Mouse (Mus musculus): ENCODE measurements around the gene Txndc11. TPM values are rescaled to one million over a fixed set of nuclear protein-coding genes. Genes with fewer than 3 reads are reported as not detected.

Txndc11 gene
- polyA plus RNA-seq, 1 experiment = 28.6 TPM

- H3K27ac ChIP-seq (ENCODE audit: insufficient read depth, low read length) = no peak overlapping the region
- H3K4me3 ChIP-seq (ENCODE audit: extremely low read depth, insufficient read depth, insufficient read length) = no peak overlapping the region
- no peak for DNase-seq (ENCODE audit: low read depth in 1 of 2, low spot score in 2 of 2)
- TF ChIP-seq CTCF (IDR thresholded peaks at IDR 0.05; ENCODE audit: extremely low read depth, insufficient read depth, insufficient read length, insufficient replicate concordance) (peak; percentile 9; the same call in 1 of the 2 replicates), POLR2A (IDR thresholded peaks at IDR 0.05; ENCODE audit: low read depth, low read length) (no peak)
- H3K4me1 ChIP-seq (ENCODE audit: control insufficient read depth, insufficient read depth, insufficient read length) = peaks cover 6% of the 10 kb centered on the region; the same call in 1 of the 2 replicates
- H3K36me3 ChIP-seq (ENCODE audit: control insufficient read depth, insufficient read depth, low read length) = peaks cover 7% of the 10 kb centered on the region; the same call in 1 of the 2 replicates
- 67% methylated on average over 4 of the region's 4 CpGs for WGBS
- H3K27me3 ChIP-seq (ENCODE audit: control insufficient read depth, insufficient read depth, low read length) = no peaks in the 10 kb centered on the region
Observed at GRCm38 (mm10) chr16:11109198-11109740, 25.2 kb downstream of the Txndc11 start.

GRCm38 (mm10) chr16:11104905-11105304 is 29.5 kb downstream of the Txndc11 start:
- peak overlapping the region; percentile 63 for H3K27ac ChIP-seq (ENCODE audit: insufficient read depth, low read length)
- WGBS = 81% methylated on average over 1 of the region's 1 CpGs
- peaks cover 6% of the 10 kb centered on the region; the same call in 1 of the 2 replicates for H3K4me1 ChIP-seq (ENCODE audit: control insufficient read depth, insufficient read depth, insufficient read length)
- H3K4me3 ChIP-seq (ENCODE audit: extremely low read depth, insufficient read depth, insufficient read length) = no peak overlapping the region
- peaks cover 3% of the 10 kb centered on the region; the same call in 1 of the 2 replicates for H3K36me3 ChIP-seq (ENCODE audit: control insufficient read depth, insufficient read depth, low read length)
- no peak for DNase-seq (ENCODE audit: low read depth in 1 of 2, low spot score in 2 of 2)
- TF ChIP-seq POLR2A (IDR thresholded peaks at IDR 0.05; ENCODE audit: low read depth, low read length) = no peak
- no peak for TF ChIP-seq CTCF (IDR thresholded peaks at IDR 0.05; ENCODE audit: extremely low read depth, insufficient read depth, insufficient read length, insufficient replicate concordance)
- no peaks in the 10 kb centered on the region for H3K27me3 ChIP-seq (ENCODE audit: control insufficient read depth, insufficient read depth, low read length)

GRCm38 (mm10) chr16:11097301-11097700 is 37.1 kb downstream of the Txndc11 start:
- WGBS = 97% methylated on average over 3 of the region's 3 CpGs
- no peaks in the 10 kb centered on the region for H3K27me3 ChIP-seq (ENCODE audit: control insufficient read depth, insufficient read depth, low read length)
- no peak for DNase-seq (ENCODE audit: low read depth in 1 of 2, low spot score in 2 of 2)
- peaks cover 9% of the 10 kb centered on the region; the same call in 1 of the 2 replicates for H3K4me1 ChIP-seq (ENCODE audit: control insufficient read depth, insufficient read depth, insufficient read length)
- TF ChIP-seq POLR2A (IDR thresholded peaks at IDR 0.05; ENCODE audit: low read depth, low read length) (no peak), CTCF (IDR thresholded peaks at IDR 0.05; ENCODE audit: extremely low read depth, insufficient read depth, insufficient read length, insufficient replicate concordance) (no peak)
- H3K4me3 ChIP-seq (ENCODE audit: extremely low read depth, insufficient read depth, insufficient read length) = no peak overlapping the region
- H3K27ac ChIP-seq (ENCODE audit: insufficient read depth, low read length) = no peak overlapping the region
- peaks cover 3% of the 10 kb centered on the region; the same call in 1 of the 2 replicates for H3K36me3 ChIP-seq (ENCODE audit: control insufficient read depth, insufficient read depth, low read length)

- no peaks in the 10 kb centered on the region for H3K27me3 ChIP-seq (ENCODE audit: control insufficient read depth, insufficient read depth, low read length)
- 84% methylated on average over 13 of the region's 13 CpGs for WGBS
- peak overlapping the region; percentile 45; the same call in 1 of the 2 replicates for H3K27ac ChIP-seq (ENCODE audit: insufficient read depth, low read length)
- H3K4me1 ChIP-seq (ENCODE audit: control insufficient read depth, insufficient read depth, insufficient read length) = peaks cover 34% of the 10 kb centered on the region; the same call in 1 of the 2 replicates
- H3K36me3 ChIP-seq (ENCODE audit: control insufficient read depth, insufficient read depth, low read length) = peaks cover 15% of the 10 kb centered on the region
- H3K4me3 ChIP-seq (ENCODE audit: extremely low read depth, insufficient read depth, insufficient read length) = no peak overlapping the region
- no peak for TF ChIP-seq CTCF (IDR thresholded peaks at IDR 0.05; ENCODE audit: extremely low read depth, insufficient read depth, insufficient read length, insufficient replicate concordance)
- TF ChIP-seq POLR2A (IDR thresholded peaks at IDR 0.05; ENCODE audit: low read depth, low read length) = no peak
- no peak for DNase-seq (ENCODE audit: low read depth in 1 of 2, low spot score in 2 of 2)
Observed at GRCm38 (mm10) chr16:11093717-11094386, 40.6 kb downstream of the Txndc11 start.

- 10% methylated on average over 3 of the region's 3 CpGs for WGBS
- Histone ChIP-seq H3K27me3 (ENCODE audit: control insufficient read depth, insufficient read depth, low read length) (no peaks in the 10 kb centered on the region), H3K27ac (ENCODE audit: insufficient read depth, low read length) (peak overlapping the region; percentile 95), H3K36me3 (ENCODE audit: control insufficient read depth, insufficient read depth, low read length) (peaks cover 20% of the 10 kb centered on the region), H3K4me1 (ENCODE audit: control insufficient read depth, insufficient read depth, insufficient read length) (peaks cover 34% of the 10 kb centered on the region; the same call in 1 of the 2 replicates), H3K4me3 (ENCODE audit: extremely low read depth, insufficient read depth, insufficient read length) (no peak overlapping the region)
- TF ChIP-seq CTCF (IDR thresholded peaks at IDR 0.05; ENCODE audit: extremely low read depth, insufficient read depth, insufficient read length, insufficient replicate concordance) = no peak
- TF ChIP-seq POLR2A (IDR thresholded peaks at IDR 0.05; ENCODE audit: low read depth, low read length) = peak; percentile 47; the same call in 1 of the 2 replicates
- peak in 1 of 2 experiments; percentile 39 for DNase-seq (ENCODE audit: low read depth in 1 of 2, low spot score in 2 of 2)
Observed at GRCm38 (mm10) chr16:11092523-11092922, 41.9 kb downstream of the Txndc11 start.

GRCm38 (mm10) chr16:11092061-11092460 is 42.4 kb downstream of the Txndc11 start:
- no peaks in the 10 kb centered on the region for H3K27me3 ChIP-seq (ENCODE audit: control insufficient read depth, insufficient read depth, low read length)
- no peak for DNase-seq (ENCODE audit: low read depth in 1 of 2, low spot score in 2 of 2)
- H3K27ac ChIP-seq (ENCODE audit: insufficient read depth, low read length) = peak overlapping the region; percentile 95
- peaks cover 34% of the 10 kb centered on the region; the same call in 1 of the 2 replicates for H3K4me1 ChIP-seq (ENCODE audit: control insufficient read depth, insufficient read depth, insufficient read length)
- peaks cover 20% of the 10 kb centered on the region for H3K36me3 ChIP-seq (ENCODE audit: control insufficient read depth, insufficient read depth, low read length)
- WGBS = 51% methylated on average over 4 of the region's 4 CpGs
- H3K4me3 ChIP-seq (ENCODE audit: extremely low read depth, insufficient read depth, insufficient read length) = no peak overlapping the region
- TF ChIP-seq POLR2A (IDR thresholded peaks at IDR 0.05; ENCODE audit: low read depth, low read length) = no peak
